Mouse (Mus musculus): ENCODE measurements around the gene Rexo4. TPM values are rescaled to one million over a fixed set of nuclear protein-coding genes. Genes with fewer than 3 reads are reported as not detected.

Rexo4 gene
- polyA plus RNA-seq, 1 experiment from 2014 or later: 36.1 TPM

- Histone ChIP-seq H3K4me1 (replicated peaks) (peaks cover 51% of the 10 kb centered on the region), H3K27me3 (no peaks in the 10 kb centered on the region), H3K36me3 (peaks cover 69% of the 10 kb centered on the region), H3K4me3 (replicated peaks) (peak within 1 kb of the TSS; percentile 82), H3K27ac (peak within 1 kb of the TSS; percentile 80), H3K4me2 (replicated peaks) (peak within 1 kb of the TSS; percentile 99), H3K9ac (replicated peaks) (peak within 1 kb of the TSS; percentile 86), H3K9me3 (no peaks in the 10 kb centered on the region)
- 2% methylated on average over 47 of the region's 47 CpGs for WGBS
- peak; percentile 79 for ATAC-seq
Observed at GRCm38 (mm10) chr2:26915927-26916728, 48.1 kb downstream of the Rexo4 start, which contains the start of the genes Surf2 and Surf1. Gene Surf2 (plus strand): TSS chr2:26916367. Gene Surf1 (minus strand): TSS chr2:26916530.

- Histone ChIP-seq H3K4me2 (replicated peaks) (no peak overlapping the region), H3K9ac (replicated peaks) (no peak overlapping the region), H3K4me1 (replicated peaks) (peaks cover 57% of the 10 kb centered on the region), H3K27ac (no peak overlapping the region), H3K36me3 (peaks cover 51% of the 10 kb centered on the region), H3K27me3 (no peaks in the 10 kb centered on the region), H3K9me3 (no peaks in the 10 kb centered on the region), H3K4me3 (replicated peaks) (no peak overlapping the region)
- WGBS: 67% methylated on average over 8 of the region's 8 CpGs
- no peak for ATAC-seq
Observed at GRCm38 (mm10) chr2:26914148-26914941, 49.8 kb downstream of the Rexo4 start.

GRCm38 (mm10) chr2:26913416-26914147 lies 50.6 kb downstream of the Rexo4 start:
- Histone ChIP-seq H3K4me2 (replicated peaks) (no peak overlapping the region), H3K27ac (no peak overlapping the region), H3K9me3 (no peaks in the 10 kb centered on the region), H3K27me3 (no peaks in the 10 kb centered on the region), H3K9ac (replicated peaks) (no peak overlapping the region), H3K36me3 (peaks cover 44% of the 10 kb centered on the region), H3K4me3 (replicated peaks) (no peak overlapping the region), H3K4me1 (replicated peaks) (peaks cover 64% of the 10 kb centered on the region)
- ATAC-seq: no peak
- WGBS: 89% methylated on average over 17 of the region's 17 CpGs

GRCm38 (mm10) chr2:26912253-26912770 lies 51.9 kb downstream of the Rexo4 start:
- no peak for ATAC-seq

GRCm38 (mm10) chr2:26910994-26911765 lies 53.0 kb downstream of the Rexo4 start:
- WGBS: under 1% methylated on average over 37 of the region's 37 CpGs

More at GRCm38 (mm10) chr2:26912253-26912770, 51.9 kb downstream of the Rexo4 start:
- Histone ChIP-seq H3K36me3 (peaks cover 44% of the 10 kb centered on the region), H3K9ac (replicated peaks) (peak overlapping the region; percentile 99), H3K27me3 (no peaks in the 10 kb centered on the region), H3K4me2 (replicated peaks) (peak overlapping the region; percentile 100), H3K9me3 (no peaks in the 10 kb centered on the region), H3K4me3 (replicated peaks) (peak overlapping the region; percentile 95), H3K27ac (no peak overlapping the region), H3K4me1 (replicated peaks) (peaks cover 64% of the 10 kb centered on the region)
- WGBS: 67% methylated on average over 5 of the region's 5 CpGs

GRCm38 (mm10) chr2:26910124-26910993 lies 53.8 kb downstream of the Rexo4 start, which contains the start of the genes Med22 and Rpl7a:
Gene Med22 (minus strand): TSS chr2:26910677.
Gene Rpl7a (plus strand): TSS chr2:26910764.
- under 1% methylated on average over 74 of the region's 74 CpGs for WGBS
- peak within 1 kb of the TSS; percentile 99 for H3K9ac ChIP-seq (replicated peaks)
- H3K27me3 ChIP-seq: no peaks in the 10 kb centered on the region
- H3K9me3 ChIP-seq: no peaks in the 10 kb centered on the region
- peak; percentile 92 for ATAC-seq
- peak within 1 kb of the TSS; percentile 94 for H3K27ac ChIP-seq
- H3K4me3 ChIP-seq (replicated peaks): peak within 1 kb of the TSS; percentile 95
- H3K4me1 ChIP-seq (replicated peaks): peaks cover 52% of the 10 kb centered on the region
- H3K36me3 ChIP-seq: peaks cover 62% of the 10 kb centered on the region
- peak within 1 kb of the TSS; percentile 100 for H3K4me2 ChIP-seq (replicated peaks)

More at GRCm38 (mm10) chr2:26910994-26911765, 53.0 kb downstream of the Rexo4 start:
- Histone ChIP-seq H3K4me1 (replicated peaks) (peaks cover 57% of the 10 kb centered on the region), H3K27ac (peak overlapping the region; percentile 94), H3K9ac (replicated peaks) (peak overlapping the region; percentile 99), H3K27me3 (no peaks in the 10 kb centered on the region), H3K9me3 (no peaks in the 10 kb centered on the region), H3K4me2 (replicated peaks) (peak overlapping the region; percentile 100), H3K36me3 (peaks cover 54% of the 10 kb centered on the region), H3K4me3 (replicated peaks) (peak overlapping the region; percentile 95)
- peak; percentile 65 for ATAC-seq

- Histone ChIP-seq H3K27ac (peak overlapping the region; percentile 94; the same call in 1 of the 2 replicates), H3K9me3 (no peaks in the 10 kb centered on the region), H3K9ac (replicated peaks) (peak overlapping the region; percentile 91), H3K4me3 (replicated peaks) (peak overlapping the region; percentile 95), H3K4me1 (replicated peaks) (peaks cover 42% of the 10 kb centered on the region), H3K36me3 (peaks cover 67% of the 10 kb centered on the region), H3K27me3 (no peaks in the 10 kb centered on the region), H3K4me2 (replicated peaks) (peak overlapping the region; percentile 89)
- ATAC-seq: no peak
Observed at GRCm38 (mm10) chr2:26909387-26909784, 54.8 kb downstream of the Rexo4 start.

- Histone ChIP-seq H3K9me3 (no peaks in the 10 kb centered on the region), H3K4me3 (replicated peaks) (peak overlapping the region; percentile 95), H3K4me2 (replicated peaks) (peak overlapping the region; percentile 89), H3K36me3 (peaks cover 65% of the 10 kb centered on the region), H3K27ac (no peak overlapping the region), H3K9ac (replicated peaks) (peak overlapping the region; percentile 91), H3K4me1 (replicated peaks) (peaks cover 45% of the 10 kb centered on the region), H3K27me3 (no peaks in the 10 kb centered on the region)
- ATAC-seq: no peak
- 85% methylated on average over 18 of the region's 18 CpGs for WGBS
Observed at GRCm38 (mm10) chr2:26908710-26909386, 55.3 kb downstream of the Rexo4 start.

GRCm38 (mm10) chr2:26907109-26907508 lies 57.1 kb downstream of the Rexo4 start:
- no peak for ATAC-seq
- Histone ChIP-seq H3K4me3 (replicated peaks) (no peak overlapping the region), H3K36me3 (peaks cover 48% of the 10 kb centered on the region), H3K27ac (no peak overlapping the region), H3K9me3 (no peaks in the 10 kb centered on the region), H3K27me3 (no peaks in the 10 kb centered on the region), H3K9ac (replicated peaks) (no peak overlapping the region), H3K4me1 (replicated peaks) (peaks cover 47% of the 10 kb centered on the region), H3K4me2 (replicated peaks) (no peak overlapping the region)
- 67% methylated on average over 4 of the region's 4 CpGs for WGBS

GRCm38 (mm10) chr2:26906431-26906830 lies 57.8 kb downstream of the Rexo4 start:
- Histone ChIP-seq H3K27me3 (no peaks in the 10 kb centered on the region), H3K9me3 (no peaks in the 10 kb centered on the region), H3K27ac (no peak overlapping the region), H3K9ac (replicated peaks) (no peak overlapping the region), H3K36me3 (peaks cover 45% of the 10 kb centered on the region), H3K4me3 (replicated peaks) (no peak overlapping the region), H3K4me2 (replicated peaks) (no peak overlapping the region), H3K4me1 (replicated peaks) (peaks cover 47% of the 10 kb centered on the region)
- no peak for ATAC-seq
- 97% methylated on average over 3 of the region's 3 CpGs for WGBS
